Mouse (Mus musculus): ENCODE data around the gene Abtb2.
"Not testable (repeated sequence)": the region's sequence is repeated elsewhere in the genome, so short reads cannot be mapped to it uniquely, and the experiment has no call there.

Abtb2 gene

DNA sequence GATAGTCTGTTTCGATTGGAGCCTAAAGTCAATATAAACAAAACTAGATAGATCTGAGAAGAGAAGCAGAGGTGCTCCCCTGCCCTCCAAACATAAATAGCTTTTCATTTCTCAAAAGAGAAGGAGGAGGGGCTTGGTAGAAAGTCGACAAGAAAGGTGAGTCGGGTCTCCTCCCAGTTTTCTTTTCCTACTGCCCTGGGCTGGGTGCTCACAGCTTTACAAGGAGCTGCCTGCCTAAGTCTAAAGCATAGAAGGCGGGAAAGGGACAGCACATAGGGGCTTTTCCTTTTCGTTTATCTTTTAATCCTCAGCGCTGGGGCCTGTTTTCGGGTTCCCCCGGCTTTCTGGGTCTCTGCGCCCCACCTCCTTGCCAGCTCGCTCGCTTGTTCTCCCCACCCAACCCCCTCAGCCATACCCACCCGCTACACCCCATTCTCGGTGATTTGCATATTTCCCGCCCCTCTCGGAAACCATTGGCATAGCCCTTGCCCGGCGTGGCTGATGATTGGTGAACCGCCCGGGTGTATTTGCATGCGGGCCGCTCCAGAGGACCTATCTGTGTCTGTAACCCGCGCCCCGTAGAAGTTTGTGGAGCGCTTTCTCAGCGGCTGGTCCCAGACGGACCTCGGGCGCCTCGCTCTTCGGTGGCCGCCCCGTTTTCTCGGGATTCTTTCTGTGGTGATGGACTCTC, at the start of gene Abtb2:
Gene Abtb2 (plus strand): TSS at position 579 of the 691 bp plus-strand sequence.
- DNase-seq: peak; percentile 74

DNA sequence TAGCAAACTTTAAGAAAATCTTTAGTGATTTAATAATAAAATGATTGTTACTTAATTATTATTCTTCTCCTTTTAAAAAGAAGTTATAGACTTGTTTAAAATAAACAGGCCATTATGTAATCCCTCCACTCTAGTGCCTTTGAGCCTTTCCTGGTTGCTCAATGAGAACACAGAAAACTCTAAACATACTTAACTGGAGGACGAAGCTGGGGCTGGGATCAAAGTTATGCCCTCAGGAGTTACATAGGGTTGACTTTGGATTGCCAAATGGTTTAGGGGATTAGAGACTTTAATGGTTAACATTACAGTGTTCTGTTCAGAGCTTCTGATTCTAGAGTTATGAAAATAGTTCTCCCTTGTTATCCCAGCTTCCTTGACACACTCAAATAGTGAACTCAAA, 49.6 kb upstream of the Abtb2 start:
- DNase-seq: no peak

- no peak for DNase-seq
Measured at GRCm38 (mm10) chr2:103525596-103525995, 40.5 kb upstream of the Abtb2 start.

- DNase-seq: peak; percentile 51
Measured at GRCm38 (mm10) chr2:103547132-103547531, 19.0 kb upstream of the Abtb2 start.

GRCm38 (mm10) chr2:103550301-103550700, 15.8 kb upstream of the Abtb2 start:
- not testable (repeated sequence) for DNase-seq

DNA sequence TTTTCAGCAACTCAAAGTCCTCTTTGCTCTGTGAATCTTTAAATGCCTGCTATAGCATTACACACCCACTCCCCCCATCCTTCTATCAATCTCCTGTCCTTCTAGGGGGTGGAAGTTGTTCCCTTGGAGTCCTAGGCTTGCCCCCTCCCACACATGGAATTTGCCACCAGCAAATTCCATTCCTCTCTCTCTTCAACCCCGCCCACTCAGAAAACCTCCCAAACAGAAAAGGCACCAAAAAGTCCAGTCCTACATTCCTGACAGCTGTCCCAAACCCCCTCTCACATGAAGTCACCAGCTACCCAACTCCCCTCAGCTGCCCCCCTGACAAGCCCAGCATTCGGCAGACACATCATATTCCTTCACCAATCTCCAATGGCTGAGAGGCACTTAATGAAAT, 12.1 kb upstream of the Abtb2 start:
- no peak for DNase-seq

- no peak for DNase-seq
Measured at GRCm38 (mm10) chr2:103556125-103556877, 9.8 kb upstream of the Abtb2 start.

DNA sequence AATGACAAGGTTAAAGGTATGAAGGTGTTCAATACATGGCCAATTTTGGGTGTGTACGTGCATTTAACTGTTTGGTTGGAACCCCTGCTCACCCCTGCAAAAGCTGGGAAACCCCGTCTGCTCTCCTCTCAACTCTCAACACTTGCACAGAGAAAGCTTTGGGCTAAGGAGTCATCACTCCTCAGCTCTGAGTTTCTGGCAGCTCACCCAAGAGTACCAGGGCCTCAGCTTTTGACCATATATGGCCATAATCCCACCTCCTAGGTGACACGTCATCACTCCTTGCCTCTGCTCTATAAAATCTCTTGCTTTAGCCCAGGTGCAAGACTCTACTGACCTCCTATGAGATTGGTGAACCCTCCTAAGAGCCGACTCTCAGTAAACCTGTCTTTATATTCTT, 5.2 kb upstream of the Abtb2 start:
- no peak for DNase-seq

DNA sequence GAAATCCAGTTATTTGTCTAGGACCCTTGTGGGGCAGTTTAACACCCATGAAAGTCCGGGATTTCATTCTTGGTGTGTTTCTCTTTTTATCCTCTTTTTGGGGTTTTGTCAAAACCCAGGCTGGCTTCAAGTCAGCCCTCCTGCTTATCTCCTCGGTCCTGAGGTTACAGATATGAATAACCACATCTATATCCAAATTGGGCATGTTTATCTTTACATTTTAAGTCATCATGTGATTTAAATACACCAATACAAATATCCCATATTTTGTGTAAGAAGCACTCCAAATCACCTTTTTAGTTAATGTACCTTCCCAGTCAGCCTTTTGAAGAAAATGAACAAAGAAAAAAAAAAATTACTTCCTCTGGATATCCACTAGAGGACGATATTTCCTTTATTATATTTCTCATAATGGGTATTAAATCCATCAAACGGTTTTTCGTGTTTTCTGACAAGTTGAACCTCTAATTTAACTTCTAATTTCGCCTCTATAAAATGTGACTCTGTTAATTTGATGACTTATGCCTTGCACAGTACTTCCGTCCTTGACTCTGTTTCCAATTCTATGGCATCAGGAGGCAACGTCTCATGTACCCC, 1.6 kb upstream of the Abtb2 start:
- no peak for DNase-seq

DNA sequence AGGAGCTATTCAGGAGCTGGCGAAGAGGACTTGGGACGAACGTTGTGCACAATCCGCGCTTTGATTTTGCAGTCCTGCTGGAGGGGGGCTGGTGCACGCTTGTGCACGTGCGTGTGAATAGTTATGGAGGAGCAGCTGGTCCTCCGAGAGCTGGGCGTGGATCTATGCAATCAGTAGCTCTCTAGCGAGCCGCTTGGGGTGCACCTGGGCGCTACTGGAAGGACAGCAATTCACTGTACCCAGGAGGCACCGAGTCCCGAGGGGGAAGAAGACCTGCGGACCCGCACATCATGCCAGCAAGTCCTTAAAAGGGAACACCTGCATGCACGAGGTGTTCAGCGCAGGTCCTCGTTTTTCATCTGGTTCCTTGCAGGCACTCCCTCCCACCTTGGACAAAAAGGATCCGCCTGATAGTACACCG, 929 bp upstream of the Abtb2 start:
- DNase-seq: peak; percentile 26

DNA sequence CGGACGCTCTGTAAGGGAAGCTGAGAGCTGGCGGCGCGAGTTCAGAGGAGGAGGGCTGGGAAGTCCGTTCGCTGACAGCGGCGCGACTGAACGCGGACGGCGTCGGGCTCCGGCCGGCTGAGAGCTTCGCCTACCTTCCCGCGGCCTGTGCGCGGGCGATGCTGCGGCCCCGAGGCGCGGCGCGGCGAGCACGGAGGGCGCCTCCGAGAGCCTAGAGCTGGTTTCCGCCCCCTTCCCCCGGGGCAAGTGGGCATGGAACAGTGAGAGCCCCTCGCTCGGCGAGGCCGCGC, 258 bp downstream of the Abtb2 start:
- DNase-seq: no peak

DNA sequence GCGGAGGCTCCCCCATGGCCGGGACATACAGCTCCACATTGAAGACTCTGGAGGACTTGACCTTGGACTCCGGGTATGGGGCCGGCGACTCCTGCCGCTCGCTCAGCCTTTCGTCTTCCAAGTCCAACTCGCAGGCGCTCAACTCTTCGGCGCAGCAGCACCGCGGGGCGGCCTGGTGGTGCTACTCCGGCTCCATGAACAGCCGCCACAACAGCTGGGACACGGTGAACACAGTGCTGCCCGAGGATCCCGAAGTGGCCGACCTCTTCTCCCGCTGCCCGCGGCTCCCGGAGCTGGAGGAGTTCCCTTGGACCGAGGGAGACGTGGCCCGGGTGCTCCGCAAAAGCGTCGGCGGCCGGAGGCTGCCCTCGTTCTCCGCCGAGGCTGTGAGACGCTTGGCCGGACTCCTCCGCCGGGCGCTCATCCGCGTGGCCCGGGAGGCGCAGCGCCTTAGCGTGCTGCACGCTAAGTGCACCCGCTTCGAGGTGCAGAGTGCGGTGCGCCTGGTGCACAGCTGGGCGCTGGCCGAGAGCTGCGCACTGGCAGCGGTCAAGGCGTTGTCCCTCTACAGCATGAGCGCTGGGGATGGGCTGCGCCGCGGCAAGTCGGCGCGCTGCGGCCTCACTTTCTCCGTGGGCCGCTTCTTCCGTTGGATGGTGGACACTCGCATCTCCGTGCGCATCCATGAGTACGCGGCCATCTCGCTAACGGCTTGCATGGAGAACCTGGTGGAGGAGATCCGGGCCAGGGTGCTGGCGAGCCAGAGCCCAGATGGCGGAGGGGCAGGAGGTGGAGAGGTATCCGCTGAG, 807 bp downstream of the Abtb2 start:
- peak; percentile 19 for DNase-seq

- no peak for DNase-seq
Measured at GRCm38 (mm10) chr2:103568161-103568560, 2.1 kb downstream of the Abtb2 start.

DNA sequence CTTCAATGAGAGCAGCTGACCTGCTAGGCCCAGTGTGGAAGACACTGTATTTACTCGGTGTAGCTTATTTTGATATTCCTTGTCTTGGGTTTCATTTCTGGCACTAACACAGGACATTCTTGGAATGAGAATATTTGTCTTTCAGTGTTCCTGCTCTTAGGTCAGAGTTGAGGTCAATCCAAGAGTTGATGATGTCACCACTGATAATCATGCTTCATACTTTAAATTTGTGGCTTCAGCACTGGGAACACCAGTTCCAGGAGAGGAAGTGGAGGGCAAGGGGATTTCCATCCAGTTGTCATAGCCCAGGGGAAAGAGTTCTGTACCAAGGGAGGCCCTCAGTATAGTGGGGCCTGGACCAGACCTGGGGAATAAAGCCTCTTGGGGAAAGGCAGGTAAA, 3.6 kb downstream of the Abtb2 start:
- DNase-seq: no peak

DNA sequence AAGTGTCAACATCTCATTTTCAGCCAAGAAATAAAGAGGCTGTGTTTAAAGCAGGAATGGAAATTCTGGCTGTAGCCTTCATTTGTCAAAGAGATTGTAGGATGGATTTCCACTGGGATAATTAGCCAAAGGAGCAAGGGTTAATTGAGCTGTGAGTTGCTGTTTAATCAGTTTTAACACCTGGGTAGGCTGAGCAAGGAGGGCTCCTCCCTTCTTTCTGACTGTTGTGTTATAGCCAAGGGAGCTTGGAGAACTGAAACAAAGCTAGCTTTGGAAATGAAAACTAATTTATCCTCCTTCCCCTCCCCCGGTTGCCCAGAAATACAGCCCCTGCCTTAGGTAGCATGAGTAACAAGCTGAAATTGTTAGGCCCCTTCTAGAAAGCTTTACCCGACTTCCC, 6.2 kb downstream of the Abtb2 start:
- no peak for DNase-seq

DNA sequence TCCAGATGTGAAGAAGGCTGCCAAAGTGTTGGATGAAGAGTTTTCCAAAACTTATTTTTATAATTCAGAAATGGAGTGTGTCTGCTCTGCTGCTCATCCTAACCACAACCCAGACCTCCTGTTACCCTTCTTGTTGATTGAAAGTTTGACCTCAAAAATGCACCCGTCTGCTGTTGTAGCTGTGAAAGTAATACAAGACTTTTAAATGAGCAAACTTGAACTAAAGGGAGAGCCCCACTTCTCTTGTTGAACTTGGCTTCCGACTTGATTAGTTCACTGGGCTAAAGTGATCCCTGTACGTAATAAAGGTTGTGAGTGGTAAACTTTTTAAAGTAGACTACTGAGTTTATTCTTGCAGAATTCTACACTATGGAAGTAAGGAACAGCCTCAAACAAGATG, 10.3 kb downstream of the Abtb2 start:
- DNase-seq: no peak

- no peak for DNase-seq
Measured at GRCm38 (mm10) chr2:103577752-103578662, 11.9 kb downstream of the Abtb2 start.

DNA sequence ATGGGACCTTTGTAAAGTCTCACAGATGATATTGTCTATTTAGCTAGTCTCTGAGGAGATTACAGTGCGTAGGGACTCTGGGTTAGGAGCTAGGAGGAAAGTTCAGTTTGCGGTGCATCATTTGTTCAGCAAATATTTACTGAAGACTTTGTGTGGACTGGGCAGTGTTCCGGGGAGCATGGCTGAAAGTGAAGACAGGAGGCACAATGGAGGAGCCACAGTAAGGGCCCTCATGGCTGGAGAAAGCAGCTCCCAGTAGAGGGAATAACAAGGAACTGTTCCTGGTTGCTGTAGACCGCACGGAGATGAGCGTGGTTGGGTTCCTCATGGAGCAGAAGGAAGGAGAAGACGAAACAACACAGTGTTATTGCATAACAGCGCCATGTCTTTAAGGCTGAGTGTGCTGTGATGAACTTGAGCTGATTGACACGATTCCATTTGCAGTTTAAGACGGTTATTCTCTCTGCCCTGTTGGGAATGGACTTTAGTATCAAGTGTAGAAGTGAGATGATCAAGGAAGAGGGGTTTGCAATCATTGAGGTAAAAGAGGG, 12.6 kb downstream of the Abtb2 start:
- no peak for DNase-seq

GRCm38 (mm10) chr2:103580756-103581155, 14.6 kb downstream of the Abtb2 start:
- no peak for DNase-seq

DNA sequence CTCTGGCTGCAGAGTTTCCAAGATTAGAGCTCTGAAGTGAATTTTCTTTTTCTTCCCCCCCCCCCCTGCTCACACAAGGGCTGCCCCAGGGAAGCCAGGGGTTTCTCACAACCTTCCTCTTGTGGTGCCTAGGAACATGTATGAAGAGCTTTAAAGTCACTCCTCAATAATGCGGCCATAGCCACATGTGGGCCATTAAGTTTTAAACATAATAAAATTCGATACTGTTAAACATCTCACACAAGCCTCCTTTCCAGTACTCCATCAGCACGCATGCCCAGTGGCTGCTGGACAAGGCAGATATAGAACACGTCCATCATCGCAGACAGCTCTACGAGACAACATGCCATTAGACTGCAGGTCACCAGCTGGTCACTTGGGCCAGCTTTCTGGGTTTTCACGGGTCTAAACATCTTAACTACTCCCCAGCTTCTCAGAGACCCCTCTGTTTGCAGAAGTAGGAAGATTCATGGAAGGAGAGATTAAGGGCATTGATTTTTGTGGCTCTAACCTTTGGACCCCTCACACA, 15.3 kb downstream of the Abtb2 start:
- no peak for DNase-seq

DNA sequence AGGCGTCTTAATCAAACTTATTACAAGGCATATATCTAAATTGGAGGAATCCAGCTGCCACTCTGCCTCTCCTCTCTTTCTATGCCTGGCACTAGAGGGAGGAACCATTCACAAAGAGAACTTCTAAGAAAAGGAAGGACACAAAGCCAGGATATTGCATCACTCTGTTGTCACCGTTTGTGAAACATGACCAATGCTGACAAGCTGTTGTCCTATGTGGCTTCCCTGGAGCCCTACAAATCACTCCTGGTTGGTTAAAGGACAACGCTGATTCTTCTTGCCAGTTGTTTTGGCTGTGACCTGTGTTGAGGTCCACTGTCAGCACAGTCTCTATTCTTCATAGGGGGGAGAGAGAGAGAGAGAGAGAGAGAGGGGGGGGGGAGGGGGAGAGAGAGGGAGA, 17.2 kb downstream of the Abtb2 start:
- no peak for DNase-seq

- no peak for DNase-seq
Measured at GRCm38 (mm10) chr2:103584093-103584492, 18.0 kb downstream of the Abtb2 start.

Data from cerebellum, adult 11-12 months (tissue).